Comparison of ENCODE assay signal across 9 mouse cellular contexts in the genomic region with DNA sequence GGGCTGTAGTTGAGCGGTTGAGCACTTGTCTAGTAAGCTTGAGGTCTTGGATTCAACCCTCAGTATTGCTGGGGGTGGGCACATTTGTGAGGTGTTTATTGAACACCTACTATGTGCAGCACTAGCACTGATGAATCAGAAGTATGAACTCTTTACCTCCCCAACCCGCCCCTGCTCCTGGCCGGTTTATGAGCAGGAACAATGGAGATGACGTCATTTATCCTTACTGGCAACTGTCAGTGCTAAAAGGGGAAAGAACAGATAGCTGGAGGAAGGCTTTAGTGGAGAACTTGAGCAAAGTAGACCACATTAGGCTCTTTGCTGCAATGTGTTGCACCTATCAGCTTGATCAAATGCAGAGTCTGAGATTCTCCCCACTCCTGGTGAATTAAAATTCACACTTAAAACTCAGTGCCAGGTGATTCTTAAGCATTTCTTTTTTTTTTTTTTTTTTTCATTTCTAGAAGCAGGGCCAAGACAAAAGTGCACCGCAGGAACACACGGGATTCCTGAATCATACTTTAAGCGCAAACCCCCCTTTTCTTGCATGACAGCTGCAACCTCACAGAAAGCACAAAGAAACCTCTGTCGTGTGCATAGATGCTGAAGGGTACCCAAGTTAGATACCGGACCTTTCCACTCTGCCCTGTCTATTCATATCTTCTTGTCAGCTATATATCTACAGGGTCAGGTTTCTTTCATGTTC. TPM values are rescaled to one million over a fixed set of nuclear protein-coding genes. Genes with fewer than 3 reads are reported as not detected.
DNase-seq lines count a peak whose midpoint lies in the region; ATAC-seq and TF ChIP-seq lines count a peak whose summit lies in the region.
"Had no signal": no experiment of that assay in that cellular context is flagged by ENCODE, and none has a peak within 500 bp of the region (broad histone marks: within the 10 kb centered on the region; RNA-seq: fewer than 3 reads in every experiment).

No protein-coding gene starts in this region.

- no peak overlapping the region for H3K4me2 ChIP-seq in heart, embryonic 11.5 days
- no peak overlapping the region for H3K4me2 ChIP-seq in stomach, embryonic 14.5 days (replicated peaks; ENCODE audit: low read depth, low read length)
- no peak overlapping the region for H3K4me2 ChIP-seq in stomach, postnatal 0 days (replicated peaks; ENCODE audit: low read depth)
- no peak overlapping the region for H3K4me2 ChIP-seq in limb, embryonic 11.5 days (ENCODE audit: low read depth, severe bottlenecking)

- H3K4me1 ChIP-seq in heart, embryonic 11.5 days (ENCODE audit: control insufficient read depth, insufficient read depth, low read length) = peaks cover 17% of the 10 kb centered on the region
- peaks cover 19% of the 10 kb centered on the region for H3K4me1 ChIP-seq in stomach, embryonic 14.5 days (ENCODE audit: control insufficient read depth, insufficient read depth, low read length)
- H3K4me1 ChIP-seq in stomach, postnatal 0 days (replicated peaks; ENCODE audit: control insufficient read depth, insufficient read depth) = peaks cover 3% of the 10 kb centered on the region; the same call in 1 of the 2 replicates
- peaks cover 39% of the 10 kb centered on the region for H3K4me1 ChIP-seq in limb, embryonic 11.5 days (ENCODE audit: control insufficient read depth, insufficient read depth, low read length)

- peak overlapping the region; percentile 48; the same call in 1 of the 2 replicates for H3K27ac ChIP-seq in heart, embryonic 11.5 days (ENCODE audit: low read depth, low read length)
- peak overlapping the region; percentile 84; the same call in 1 of the 2 replicates for H3K27ac ChIP-seq in stomach, embryonic 14.5 days (ENCODE audit: low read length)
- no peak overlapping the region for H3K27ac ChIP-seq in stomach, postnatal 0 days (replicated peaks)
- peak overlapping the region; percentile 95 for H3K27ac ChIP-seq in limb, embryonic 11.5 days (replicated peaks; ENCODE audit: low read depth, low read length)

- H3K9me3 ChIP-seq in heart, embryonic 11.5 days (replicated peaks; ENCODE audit: control insufficient read depth, low read length) = no peaks in the 10 kb centered on the region
- H3K9me3 ChIP-seq in stomach, embryonic 14.5 days (ENCODE audit: control insufficient read depth, low read depth, low read length) = no peaks in the 10 kb centered on the region
- H3K9me3 ChIP-seq in stomach, postnatal 0 days (ENCODE audit: control insufficient read depth, low read length) = no peaks in the 10 kb centered on the region
- H3K9me3 ChIP-seq in limb, embryonic 11.5 days (ENCODE audit: control insufficient read depth, low read length) = no peaks in the 10 kb centered on the region

- H3K9ac ChIP-seq in heart, embryonic 11.5 days (ENCODE audit: low read depth, low read length) = no peak overlapping the region
- H3K9ac ChIP-seq in stomach, embryonic 14.5 days (replicated peaks; ENCODE audit: low read depth, low read length) = no peak overlapping the region
- no peak overlapping the region for H3K9ac ChIP-seq in stomach, postnatal 0 days (ENCODE audit: low read length)
- no peak overlapping the region for H3K9ac ChIP-seq in limb, embryonic 11.5 days (ENCODE audit: low read length)

- H3K27me3 ChIP-seq in heart, embryonic 11.5 days (ENCODE audit: control insufficient read depth, insufficient read depth, low read length) = no peaks in the 10 kb centered on the region
- no peaks in the 10 kb centered on the region for H3K27me3 ChIP-seq in stomach, embryonic 14.5 days (ENCODE audit: control insufficient read depth, insufficient read depth, low read length)
- H3K27me3 ChIP-seq in stomach, postnatal 0 days (ENCODE audit: control insufficient read depth, insufficient read depth, low read length) = no peaks in the 10 kb centered on the region
- no peaks in the 10 kb centered on the region for H3K27me3 ChIP-seq in limb, embryonic 11.5 days (ENCODE audit: control insufficient read depth, insufficient read depth, low read length)

- intact Hi-C loops in heart, postnatal 25 days (cut with DNase I) = no loop called here

- H3K36me3 ChIP-seq in heart, embryonic 11.5 days (ENCODE audit: control insufficient read depth, insufficient read depth, low read length) = no peaks in the 10 kb centered on the region
- no peaks in the 10 kb centered on the region for H3K36me3 ChIP-seq in stomach, embryonic 14.5 days (ENCODE audit: control insufficient read depth, insufficient read depth, low read length)
- no peaks in the 10 kb centered on the region for H3K36me3 ChIP-seq in stomach, postnatal 0 days (ENCODE audit: control insufficient read depth, insufficient read depth, low read length)
- no peaks in the 10 kb centered on the region for H3K36me3 ChIP-seq in limb, embryonic 11.5 days (ENCODE audit: control insufficient read depth, insufficient read depth, low read length)

- H3K4me3 ChIP-seq in heart, embryonic 11.5 days (ENCODE audit: low read depth, low read length) = no peak overlapping the region
- no peak overlapping the region for H3K4me3 ChIP-seq in stomach, embryonic 14.5 days (ENCODE audit: low read depth, low read length)
- H3K4me3 ChIP-seq in stomach, postnatal 0 days (ENCODE audit: low read depth, low read length) = no peak overlapping the region
- H3K4me3 ChIP-seq in limb, embryonic 11.5 days (ENCODE audit: low read depth, low read length) = no peak overlapping the region

- no peak for TF ChIP-seq CTCF in stomach, postnatal 0 days (IDR thresholded peaks at IDR 0.05; ENCODE audit: low read depth)

- TF ChIP-seq EP300 in stomach, postnatal 0 days (optimal IDR thresholded peaks at IDR 0.05) = no peak

- DNase-seq in heart, postnatal 25 days (ENCODE audit: low spot score) = no peak
- no peak for DNase-seq in stomach, postnatal 0 days (ENCODE audit: low spot score)
- DNase-seq in limb, embryonic 11.5 days (ENCODE audit: low spot score) = peak; percentile 41
- no peak for DNase-seq in layer of hippocampus, adult 9-11 months
- DNase-seq in right cerebral cortex, adult 2 months (ENCODE audit: low spot score in 2 of 2) = no peak
- no peak for DNase-seq in spleen, adult 12 weeks (ENCODE audit: low spot score)

- no peak for ATAC-seq in heart, embryonic 11.5 days (replicated peaks; ENCODE audit: insufficient number of reproducible peaks, low FRiP score, low TSS enrichment)
- no peak for ATAC-seq in stomach, embryonic 14.5 days (ENCODE audit: insufficient number of reproducible peaks, insufficient read depth, low FRiP score, low read depth)
- ATAC-seq in stomach, postnatal 0 days (ENCODE audit: low FRiP score, low TSS enrichment) = no peak
- ATAC-seq in limb, embryonic 11.5 days (ENCODE audit: insufficient number of reproducible peaks, low FRiP score, low TSS enrichment, low read depth) = no peak

- 37% methylated on average over 9 of the region's 9 CpGs for WGBS in heart, embryonic 11.5 days (ENCODE audit: insufficient replicate concordance)
- WGBS in stomach, embryonic 14.5 days = 39% methylated on average over 9 of the region's 9 CpGs
- 42% methylated on average over 9 of the region's 9 CpGs for WGBS in stomach, postnatal 0 days
- WGBS in limb, embryonic 11.5 days = 25% methylated on average over 9 of the region's 9 CpGs

RNA-seq across cellular contexts. Expression of a gene that starts 56.6 kb away (rescaled TPM):
- polyA plus RNA-seq in heart, embryonic 11.5 days (2014; fragmentation: Nextera tagmentation; extraction: Ambion mirVana) = 8.7 and 8.9 TPM in 2 replicates
- total RNA-seq in heart, postnatal 25 days (2021) = 1 to 10 TPM; 4.5 to 5.8 TPM
- 19.5 and 20.2 TPM in 2 replicates for polyA plus RNA-seq in stomach, embryonic 14.5 days (2014; fragmentation: Nextera tagmentation; extraction: Ambion mirVana)
- 5.9 and 6.1 TPM in 2 replicates for polyA plus RNA-seq in stomach, postnatal 0 days (2015; fragmentation: Nextera tagmentation; extraction: Ambion mirVana)
- polyA plus RNA-seq in limb, embryonic 11.5 days (2014; fragmentation: Nextera tagmentation; extraction: Ambion mirVana) = 39.3 and 41.9 TPM in 2 replicates
- total RNA-seq: common myeloid progenitor, adult 5-6 weeks had no signal
